Mouse (Mus musculus): ENCODE results near the gene Degs2. TPM values are rescaled to one million over a fixed set of nuclear protein-coding genes. Genes with fewer than 3 reads are reported as not detected.
A peak's percentile ranks its signal among the peaks of the same experiment; 100 is the strongest.
"Not testable (repeated sequence)": the region's sequence is repeated elsewhere in the genome, so short reads cannot be mapped to it uniquely, and the experiment has no call there.

The Degs2 gene
- total RNA-seq (2014; fragmentation: Nextera tagmentation) (not detected in 2 replicates), total RNA-seq (2017) (1.3 and 2.3 TPM in 2 replicates)

DNA sequence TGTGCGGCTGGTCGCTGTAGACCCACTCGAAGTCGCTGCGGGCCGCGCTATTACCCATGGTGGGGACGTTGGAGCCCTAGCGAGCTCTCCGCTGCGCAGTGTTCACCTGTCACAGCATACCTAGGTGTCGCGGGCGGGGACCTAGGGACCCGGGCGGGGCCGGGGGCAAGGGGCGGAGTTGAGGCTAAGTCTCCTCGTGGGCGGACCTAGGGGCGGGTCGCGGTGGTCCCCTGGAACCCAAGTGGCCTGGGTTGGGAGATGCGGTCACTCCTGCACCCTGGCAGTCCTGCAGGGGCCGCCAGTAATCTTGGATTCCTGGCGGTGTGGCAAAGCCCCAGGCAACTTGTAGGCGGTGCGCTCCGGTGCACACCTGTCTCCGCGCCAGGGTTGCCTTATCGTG lies at the start of gene Degs2:
Gene Degs2, minus strand, starts transcription at position 131 of the 400 bp plus-strand sequence.
- 0 out of 2 replicates have a peak, but pooled peaks have one; percentile 8 for ATAC-seq (replicated peaks; ENCODE audit: poor library complexity, severe bottlenecking)

DNA sequence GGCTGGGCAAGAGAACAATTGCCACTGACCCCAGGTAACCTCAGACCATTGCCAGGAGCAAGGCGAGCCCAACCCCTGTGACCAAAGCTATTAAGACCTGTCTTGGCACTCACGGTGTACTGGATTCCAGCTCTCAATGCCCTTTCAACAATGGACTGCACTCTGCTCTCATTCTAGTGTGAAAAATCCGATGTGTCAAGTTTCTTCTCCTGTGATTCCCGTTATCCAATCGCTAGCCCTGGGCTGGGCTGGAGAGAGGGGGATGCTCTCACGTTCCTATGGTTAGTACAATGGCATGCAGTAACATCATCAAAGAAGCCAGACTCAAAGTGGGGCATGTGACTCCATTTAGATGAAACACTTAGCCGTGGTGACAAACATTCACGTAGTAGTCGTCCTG lies 49.7 kb upstream of the Degs2 start:
- no peak for ATAC-seq (replicated peaks; ENCODE audit: poor library complexity, severe bottlenecking)

GRCm38 (mm10) chr12:108750226-108750625 lies 48.1 kb upstream of the Degs2 start:
- ATAC-seq (replicated peaks; ENCODE audit: poor library complexity, severe bottlenecking) = no peak

- no peak for ATAC-seq (replicated peaks; ENCODE audit: poor library complexity, severe bottlenecking)
These were observed 47.3 kb upstream of the Degs2 start for GRCm38 (mm10) chr12:108749454-108749853.

- ATAC-seq (replicated peaks; ENCODE audit: poor library complexity, severe bottlenecking) = no peak
These were observed 46.9 kb upstream of the Degs2 start for GRCm38 (mm10) chr12:108749019-108749418.

- ATAC-seq (replicated peaks; ENCODE audit: poor library complexity, severe bottlenecking) = no peak
These were observed 43.9 kb upstream of the Degs2 start for GRCm38 (mm10) chr12:108745990-108746389.

DNA sequence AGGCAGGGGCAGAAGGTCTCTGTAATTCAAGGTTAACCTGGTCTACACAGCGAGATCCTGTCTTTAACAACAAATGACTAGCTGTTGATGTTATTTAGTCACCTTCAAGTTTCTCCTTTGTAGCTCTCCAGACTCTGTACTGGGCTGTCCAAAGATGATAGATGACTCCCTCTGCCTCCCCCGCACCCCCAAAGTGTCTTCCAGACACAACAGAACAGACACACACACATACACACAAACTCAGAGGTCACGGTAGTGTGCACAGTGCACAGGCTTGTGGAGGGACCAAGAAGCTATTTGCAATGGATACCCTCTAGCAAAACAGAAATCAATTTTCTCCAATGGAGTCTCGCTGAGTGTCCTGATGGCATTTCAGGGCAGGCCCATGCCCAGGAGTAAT lies 40.1 kb upstream of the Degs2 start:
- ATAC-seq (replicated peaks; ENCODE audit: poor library complexity, severe bottlenecking) = no peak

GRCm38 (mm10) chr12:108741472-108741871 lies 39.4 kb upstream of the Degs2 start:
- ATAC-seq (replicated peaks; ENCODE audit: poor library complexity, severe bottlenecking) = no peak

DNA sequence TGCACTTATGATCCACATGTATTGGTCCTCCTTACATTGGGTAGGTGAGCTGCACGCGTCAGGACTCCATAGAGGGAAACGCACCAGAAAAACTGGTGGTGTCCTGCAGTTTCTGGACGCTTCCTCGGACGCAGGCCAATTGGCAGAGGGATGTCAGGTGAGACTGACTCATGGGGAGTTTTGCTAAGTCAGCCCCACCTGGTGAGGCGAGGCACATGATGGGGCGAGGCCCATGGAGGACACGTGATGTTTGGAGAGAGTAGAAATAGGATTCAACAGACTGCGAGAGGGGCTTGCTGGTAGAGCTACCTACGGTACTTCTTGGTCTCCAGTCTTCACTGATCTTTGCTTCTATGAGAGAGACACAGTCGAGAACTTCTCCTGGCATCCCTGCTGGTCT lies 36.6 kb upstream of the Degs2 start:
- ATAC-seq (replicated peaks; ENCODE audit: poor library complexity, severe bottlenecking) = no peak

DNA sequence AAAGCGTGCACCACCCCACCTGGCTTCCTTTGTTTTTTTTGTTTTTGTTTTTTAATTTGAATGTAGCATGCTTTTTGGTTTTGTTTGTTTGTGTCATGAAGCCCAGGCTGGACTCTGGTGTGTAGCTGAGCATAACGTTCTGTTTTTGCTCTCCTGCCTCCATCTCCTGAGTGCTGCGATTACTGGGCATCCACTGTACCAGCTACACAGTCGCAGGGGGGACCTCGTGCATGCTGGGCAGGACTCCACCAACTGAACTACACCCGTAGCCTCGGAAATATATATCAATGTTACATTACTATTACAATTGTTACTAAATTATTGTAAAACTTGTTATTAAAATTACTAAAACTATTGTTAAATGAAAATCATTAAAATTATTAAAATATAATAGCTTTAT lies 35.7 kb upstream of the Degs2 start:
- ATAC-seq (replicated peaks; ENCODE audit: poor library complexity, severe bottlenecking) = no peak

DNA sequence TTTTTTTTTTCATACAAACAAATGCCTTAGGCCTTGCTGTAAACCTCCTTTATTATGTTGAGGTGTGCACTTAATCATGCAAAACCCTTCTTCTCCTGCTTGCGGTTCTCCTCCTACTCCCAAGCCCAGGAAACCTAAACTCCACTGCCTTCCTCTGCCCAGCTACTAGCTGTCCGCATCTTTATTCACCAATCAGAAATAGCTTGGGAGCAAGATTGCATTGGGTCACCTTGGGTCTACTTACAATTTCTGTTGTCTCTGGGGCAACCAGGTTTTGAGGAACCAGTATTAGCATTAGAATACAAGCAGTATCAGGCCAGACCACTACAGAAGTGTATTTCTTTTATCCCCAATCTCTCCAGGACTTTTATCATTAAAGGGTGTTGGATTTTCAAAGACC lies 32.3 kb upstream of the Degs2 start:
- ATAC-seq (replicated peaks; ENCODE audit: poor library complexity, severe bottlenecking) = no peak

GRCm38 (mm10) chr12:108723841-108724240 lies 21.7 kb upstream of the Degs2 start:
- ATAC-seq (replicated peaks; ENCODE audit: poor library complexity, severe bottlenecking) = no peak

DNA sequence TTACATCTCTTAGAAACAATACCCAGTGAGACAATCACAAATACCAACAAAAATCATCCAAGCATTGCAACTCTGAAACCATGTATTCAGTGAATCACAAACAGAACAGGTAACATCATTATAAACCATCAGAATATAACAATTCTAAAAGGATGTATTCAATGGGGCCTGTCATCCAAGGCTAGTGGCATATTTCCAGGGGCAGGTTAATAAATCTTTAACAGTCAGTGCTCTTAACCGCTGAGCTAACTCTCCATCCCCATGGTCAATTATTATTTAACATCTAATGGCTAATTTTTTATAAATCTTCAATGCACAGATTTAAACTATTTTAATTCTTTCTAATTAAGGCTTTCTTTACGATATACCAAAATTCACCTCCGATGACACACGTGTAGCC lies 20.3 kb upstream of the Degs2 start:
- ATAC-seq (replicated peaks; ENCODE audit: poor library complexity, severe bottlenecking) = no peak

DNA sequence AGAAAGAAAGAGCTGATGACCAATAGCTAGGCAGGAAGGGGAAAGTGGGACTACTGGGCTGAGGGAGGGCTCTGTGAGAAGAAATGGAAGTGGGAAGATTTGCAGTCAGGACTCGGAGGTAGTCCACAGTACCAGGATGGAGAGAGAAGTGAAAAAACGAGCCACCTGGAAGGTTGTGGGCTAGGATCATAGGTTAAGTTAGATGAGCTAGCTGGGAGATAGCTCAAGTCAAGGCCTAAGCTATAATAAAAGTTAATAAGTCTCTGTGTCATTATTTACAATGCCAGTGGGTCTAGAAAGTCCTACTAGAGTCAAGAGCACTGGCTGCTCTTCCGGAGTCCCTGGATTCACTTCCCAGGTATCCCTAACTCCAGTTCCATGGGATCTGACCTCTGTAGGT lies 16.4 kb upstream of the Degs2 start:
- no peak for ATAC-seq (replicated peaks; ENCODE audit: poor library complexity, severe bottlenecking)

DNA sequence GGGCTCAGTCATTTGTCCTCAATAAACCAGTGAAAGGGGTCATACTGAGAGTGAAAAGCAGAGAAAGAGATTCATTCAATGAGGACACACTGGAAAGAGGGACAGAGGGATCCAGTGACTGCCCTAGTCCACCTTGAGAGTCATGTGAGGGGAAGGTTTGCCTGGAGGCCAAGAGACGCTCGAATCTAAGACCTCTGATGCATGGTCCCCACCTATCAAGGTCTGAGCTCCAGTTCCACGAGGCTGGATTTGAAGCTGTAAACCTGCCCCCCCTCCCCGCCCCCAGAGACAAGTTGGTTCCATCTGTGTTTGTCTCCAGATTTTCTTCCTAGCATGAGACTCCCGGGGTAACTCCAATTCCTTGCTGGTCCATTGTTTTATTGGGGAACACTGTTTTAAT lies 13.7 kb upstream of the Degs2 start:
- no peak for ATAC-seq (replicated peaks; ENCODE audit: poor library complexity, severe bottlenecking)

DNA sequence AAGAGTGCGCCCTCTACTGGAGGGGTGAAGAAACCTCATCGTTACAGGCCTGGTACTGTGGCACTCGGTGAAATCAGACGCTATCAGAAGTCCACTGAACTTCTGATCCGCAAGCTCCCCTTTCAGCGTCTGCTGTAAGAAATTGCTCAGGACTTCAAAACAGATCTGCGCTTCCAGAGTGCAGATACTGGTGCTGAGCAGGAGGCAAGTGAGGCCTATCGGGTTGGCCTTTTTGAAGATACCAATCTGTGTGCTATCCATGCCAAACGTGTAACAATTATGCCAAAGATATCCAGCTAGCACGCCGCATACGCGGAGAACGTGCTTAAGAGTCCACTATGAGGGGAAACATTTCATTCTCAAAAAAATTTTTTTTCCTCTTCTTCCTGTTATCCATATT lies 11.9 kb upstream of the Degs2 start:
- ATAC-seq (replicated peaks; ENCODE audit: poor library complexity, severe bottlenecking) = not testable (repeated sequence)

GRCm38 (mm10) chr12:108712481-108712880 lies 10.4 kb upstream of the Degs2 start:
- ATAC-seq (replicated peaks; ENCODE audit: poor library complexity, severe bottlenecking) = no peak

GRCm38 (mm10) chr12:108710861-108711615 lies 8.9 kb upstream of the Degs2 start:
- no peak for ATAC-seq (replicated peaks; ENCODE audit: poor library complexity, severe bottlenecking)

GRCm38 (mm10) chr12:108709964-108710765 lies 8.1 kb upstream of the Degs2 start:
- no peak for ATAC-seq (replicated peaks; ENCODE audit: poor library complexity, severe bottlenecking)

DNA sequence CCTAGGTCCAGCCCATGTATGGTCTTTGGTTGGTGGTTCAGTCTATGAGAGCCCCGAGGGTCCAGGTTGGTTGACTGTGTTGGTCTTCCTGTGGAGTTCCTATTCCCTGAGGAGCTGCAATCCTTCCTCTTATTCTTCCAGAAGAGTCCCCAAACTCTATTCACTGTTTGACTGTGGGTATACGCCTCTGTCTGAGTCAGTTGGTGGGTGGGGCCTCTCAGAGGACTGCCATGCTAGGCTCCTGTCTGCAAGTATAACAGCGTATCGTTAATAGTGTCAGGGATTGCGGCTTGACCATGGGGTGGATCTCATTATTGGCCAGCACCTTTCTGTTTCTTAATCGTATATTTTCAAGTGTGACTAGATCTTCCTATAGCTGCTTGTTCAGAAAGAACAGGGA lies 7.3 kb upstream of the Degs2 start:
- no peak for ATAC-seq (replicated peaks; ENCODE audit: poor library complexity, severe bottlenecking)

DNA sequence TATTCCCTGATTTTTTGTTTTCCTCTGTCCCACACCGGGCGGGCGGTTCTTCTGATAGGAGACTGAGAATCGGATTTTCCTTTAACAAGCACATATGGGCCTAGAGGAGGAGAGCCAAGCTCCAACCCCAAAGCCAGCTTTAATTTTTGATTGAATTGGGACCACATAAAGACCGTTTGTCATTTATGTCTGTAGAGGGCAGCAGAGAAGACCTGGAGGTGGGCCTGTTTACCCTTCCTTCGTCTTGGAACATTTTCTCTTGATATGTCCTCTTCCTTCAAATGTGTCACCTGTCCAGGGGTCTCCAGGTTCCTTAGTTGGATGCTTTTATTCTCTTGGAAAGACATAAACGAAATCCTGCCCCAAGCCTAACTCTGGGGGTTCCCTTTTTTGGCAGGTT lies 4.0 kb upstream of the Degs2 start:
- ATAC-seq (replicated peaks; ENCODE audit: poor library complexity, severe bottlenecking) = no peak

DNA sequence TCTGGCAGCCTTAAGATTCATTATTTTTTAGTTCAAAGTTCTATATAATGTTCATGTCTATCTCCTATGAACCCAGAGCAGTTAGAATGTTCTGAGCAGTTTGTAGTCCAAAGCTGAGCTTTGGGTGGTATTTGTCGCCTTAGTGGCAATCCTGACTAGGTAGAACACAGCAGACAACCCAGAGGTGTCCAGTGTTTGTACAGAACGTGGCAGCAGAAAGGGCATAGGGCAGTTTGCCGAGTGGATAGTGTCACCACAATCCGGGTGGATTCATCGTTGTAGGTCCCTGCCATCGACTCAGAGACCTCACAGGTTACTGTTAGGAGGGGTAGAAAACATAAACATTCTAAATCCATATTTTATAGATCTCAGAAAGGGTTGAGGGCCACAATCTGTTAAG lies 3.4 kb upstream of the Degs2 start:
- no peak for ATAC-seq (replicated peaks; ENCODE audit: poor library complexity, severe bottlenecking)

All from granulocyte monocyte progenitor cell, adult 5-6 weeks (primary cell).